Mouse (Mus musculus) brain, embryonic 18.5 days (tissue): ENCODE data around the gene Tulp4.
"Not testable (repeated sequence)": the region's sequence is repeated elsewhere in the genome, so short reads cannot be mapped to it uniquely, and the experiment has no call there.

Experiments used
- DNase-seq: peaks from one replicate; pipeline ENCODE4 v3.0.0-alpha.2; 2012; ENCODE audit warnings: low read depth, low spot score

Tulp4 gene

GRCm38 (mm10) chr17:6279205-6279604 is 173.0 kb downstream of the Tulp4 start:
- DNase-seq, result not testable (repeated sequence)

- DNase-seq, result not testable (repeated sequence)
These were observed 173.5 kb downstream of the Tulp4 start for GRCm38 (mm10) chr17:6279772-6280171.

GRCm38 (mm10) chr17:6280513-6280912 is 174.3 kb downstream of the Tulp4 start:
- DNase-seq, result not testable (repeated sequence)

- not testable (repeated sequence) for DNase-seq
These were observed 176.9 kb downstream of the Tulp4 start for GRCm38 (mm10) chr17:6283137-6283536.

- DNase-seq, result not testable (repeated sequence)
These were observed 179.9 kb downstream of the Tulp4 start for GRCm38 (mm10) chr17:6286169-6286568.

GRCm38 (mm10) chr17:6289045-6289444 is 182.8 kb downstream of the Tulp4 start:
- DNase-seq, result not testable (repeated sequence)

GRCm38 (mm10) chr17:6293882-6294281 is 187.6 kb downstream of the Tulp4 start:
- DNase-seq, result not testable (repeated sequence)

GRCm38 (mm10) chr17:6297060-6297795 is 191.0 kb downstream of the Tulp4 start:
- DNase-seq, result not testable (repeated sequence)

- not testable (repeated sequence) for DNase-seq
These were observed 194.1 kb downstream of the Tulp4 start for GRCm38 (mm10) chr17:6300190-6300863.
